Mouse (Mus musculus): ENCODE results near the gene Ccdc34. TPM values are rescaled to one million over a fixed set of nuclear protein-coding genes. Genes with fewer than 3 reads are reported as not detected.

Ccdc34 gene
- polyA plus RNA-seq, 1 experiment from 2014 or later = 61.4 TPM

- no peaks in the 10 kb centered on the region for H3K9me3 ChIP-seq
- H3K27me3 ChIP-seq = no peaks in the 10 kb centered on the region
- WGBS = 76% methylated on average over 1 of the region's 1 CpGs
- H3K9ac ChIP-seq (replicated peaks) = no peak overlapping the region
- no peaks in the 10 kb centered on the region for H3K4me1 ChIP-seq (replicated peaks)
- no peak overlapping the region for H3K4me2 ChIP-seq
- no peak overlapping the region for H3K4me3 ChIP-seq (replicated peaks)
- H3K36me3 ChIP-seq = peaks cover 71% of the 10 kb centered on the region
- no peak overlapping the region for H3K27ac ChIP-seq
- no peak for ATAC-seq (ENCODE audit: insufficient number of reproducible peaks, insufficient read depth, low FRiP score, low TSS enrichment, low read depth)
These were observed 12.9 kb upstream of the Ccdc34 start for GRCm38 (mm10) chr2:110004668-110005067.

GRCm38 (mm10) chr2:110005164-110005563, 12.5 kb upstream of the Ccdc34 start:
- ATAC-seq (ENCODE audit: insufficient number of reproducible peaks, insufficient read depth, low FRiP score, low TSS enrichment, low read depth) = no peak
- 90% methylated on average over 3 of the region's 3 CpGs for WGBS
- no peak overlapping the region for H3K9ac ChIP-seq (replicated peaks)
- no peak overlapping the region for H3K4me3 ChIP-seq (replicated peaks)
- H3K4me1 ChIP-seq (replicated peaks) = no peaks in the 10 kb centered on the region
- no peaks in the 10 kb centered on the region for H3K9me3 ChIP-seq
- no peak overlapping the region for H3K4me2 ChIP-seq
- no peaks in the 10 kb centered on the region for H3K27me3 ChIP-seq
- no peak overlapping the region for H3K27ac ChIP-seq
- peaks cover 67% of the 10 kb centered on the region for H3K36me3 ChIP-seq

GRCm38 (mm10) chr2:110005596-110006239, 11.9 kb upstream of the Ccdc34 start:
- Histone ChIP-seq H3K4me2 (no peak overlapping the region), H3K4me3 (replicated peaks) (no peak overlapping the region), H3K9me3 (no peaks in the 10 kb centered on the region), H3K9ac (replicated peaks) (no peak overlapping the region), H3K27me3 (no peaks in the 10 kb centered on the region), H3K4me1 (replicated peaks) (no peaks in the 10 kb centered on the region), H3K27ac (no peak overlapping the region), H3K36me3 (peaks cover 66% of the 10 kb centered on the region)
- ATAC-seq (ENCODE audit: insufficient number of reproducible peaks, insufficient read depth, low FRiP score, low TSS enrichment, low read depth) = no peak
- WGBS = 87% methylated on average over 3 of the region's 3 CpGs

- H3K4me3 ChIP-seq (replicated peaks) = no peak overlapping the region
- peaks cover 63% of the 10 kb centered on the region for H3K36me3 ChIP-seq
- H3K27ac ChIP-seq = no peak overlapping the region
- H3K4me1 ChIP-seq (replicated peaks) = no peaks in the 10 kb centered on the region
- H3K9me3 ChIP-seq = no peaks in the 10 kb centered on the region
- WGBS = 92% methylated on average over 10 of the region's 10 CpGs
- ATAC-seq (ENCODE audit: insufficient number of reproducible peaks, insufficient read depth, low FRiP score, low TSS enrichment, low read depth) = no peak
- no peak overlapping the region for H3K4me2 ChIP-seq
- H3K27me3 ChIP-seq = no peaks in the 10 kb centered on the region
- H3K9ac ChIP-seq (replicated peaks) = no peak overlapping the region
These were observed 10.0 kb upstream of the Ccdc34 start for GRCm38 (mm10) chr2:110007423-110008267.

GRCm38 (mm10) chr2:110009449-110009848, 8.2 kb upstream of the Ccdc34 start:
- Histone ChIP-seq H3K27ac (no peak overlapping the region), H3K4me3 (replicated peaks) (no peak overlapping the region), H3K27me3 (no peaks in the 10 kb centered on the region), H3K4me2 (no peak overlapping the region), H3K9me3 (no peaks in the 10 kb centered on the region), H3K9ac (replicated peaks) (no peak overlapping the region), H3K4me1 (replicated peaks) (no peaks in the 10 kb centered on the region), H3K36me3 (peaks cover 62% of the 10 kb centered on the region)
- ATAC-seq (ENCODE audit: insufficient number of reproducible peaks, insufficient read depth, low FRiP score, low TSS enrichment, low read depth) = no peak

- Histone ChIP-seq H3K36me3 (peaks cover 40% of the 10 kb centered on the region), H3K4me2 (no peak overlapping the region), H3K4me3 (replicated peaks) (no peak overlapping the region), H3K9ac (replicated peaks) (no peak overlapping the region), H3K9me3 (no peaks in the 10 kb centered on the region), H3K27me3 (no peaks in the 10 kb centered on the region), H3K27ac (no peak overlapping the region), H3K4me1 (replicated peaks) (peaks cover 7% of the 10 kb centered on the region; the same call in 1 of the 2 replicates)
- 93% methylated on average over 13 of the region's 13 CpGs for WGBS
- ATAC-seq (ENCODE audit: insufficient number of reproducible peaks, insufficient read depth, low FRiP score, low TSS enrichment, low read depth) = no peak
These were observed 5.4 kb upstream of the Ccdc34 start for GRCm38 (mm10) chr2:110012184-110012725.

GRCm38 (mm10) chr2:110017087-110017486, 530 bp upstream of the Ccdc34 start:
- Histone ChIP-seq H3K9me3 (no peaks in the 10 kb centered on the region), H3K4me3 (replicated peaks) (peak overlapping the region; percentile 78), H3K27me3 (no peaks in the 10 kb centered on the region), H3K36me3 (peaks cover 25% of the 10 kb centered on the region), H3K27ac (no peak overlapping the region), H3K4me1 (replicated peaks) (peaks cover 32% of the 10 kb centered on the region), H3K9ac (replicated peaks) (peak overlapping the region; percentile 92; the same call in 1 of the 2 replicates), H3K4me2 (peak overlapping the region; percentile 83)
- ATAC-seq (ENCODE audit: insufficient number of reproducible peaks, insufficient read depth, low FRiP score, low TSS enrichment, low read depth) = no peak
- WGBS = 49% methylated on average over 7 of the region's 7 CpGs

- no peak overlapping the region for H3K27ac ChIP-seq
- ATAC-seq (ENCODE audit: insufficient number of reproducible peaks, insufficient read depth, low FRiP score, low TSS enrichment, low read depth) = no peak
- H3K9ac ChIP-seq (replicated peaks) = no peak overlapping the region; the same call in 1 of the 2 replicates
- H3K9me3 ChIP-seq = no peaks in the 10 kb centered on the region
- H3K27me3 ChIP-seq = no peaks in the 10 kb centered on the region
- 82% methylated on average over 4 of the region's 4 CpGs for WGBS
- peak overlapping the region; percentile 5; the same call in 1 of the 2 replicates for H3K4me3 ChIP-seq (replicated peaks)
- peak overlapping the region; percentile 83 for H3K4me2 ChIP-seq
- peaks cover 34% of the 10 kb centered on the region for H3K36me3 ChIP-seq
- peaks cover 32% of the 10 kb centered on the region for H3K4me1 ChIP-seq (replicated peaks)
These were observed 2.0 kb downstream of the Ccdc34 start for GRCm38 (mm10) chr2:110019656-110020055.

GRCm38 (mm10) chr2:110020430-110020829, 2.8 kb downstream of the Ccdc34 start:
- Histone ChIP-seq H3K4me2 (peak overlapping the region; percentile 83; the same call in 1 of the 2 replicates), H3K27ac (no peak overlapping the region), H3K4me3 (replicated peaks) (no peak overlapping the region; the same call in 1 of the 2 replicates), H3K4me1 (replicated peaks) (peaks cover 28% of the 10 kb centered on the region), H3K9me3 (no peaks in the 10 kb centered on the region), H3K36me3 (peaks cover 36% of the 10 kb centered on the region), H3K9ac (replicated peaks) (no peak overlapping the region), H3K27me3 (no peaks in the 10 kb centered on the region)
- WGBS = 93% methylated on average over 1 of the region's 1 CpGs
- ATAC-seq (ENCODE audit: insufficient number of reproducible peaks, insufficient read depth, low FRiP score, low TSS enrichment, low read depth) = no peak

GRCm38 (mm10) chr2:110036265-110036664, 18.6 kb downstream of the Ccdc34 start:
- Histone ChIP-seq H3K27me3 (no peaks in the 10 kb centered on the region), H3K4me3 (replicated peaks) (no peak overlapping the region), H3K4me1 (replicated peaks) (peaks cover 23% of the 10 kb centered on the region), H3K4me2 (no peak overlapping the region), H3K9ac (replicated peaks) (no peak overlapping the region), H3K9me3 (no peaks in the 10 kb centered on the region), H3K27ac (peak overlapping the region; percentile 62; the same call in 1 of the 2 replicates), H3K36me3 (peaks cover 23% of the 10 kb centered on the region)
- 33% methylated on average over 4 of the region's 4 CpGs for WGBS
- ATAC-seq (ENCODE audit: insufficient number of reproducible peaks, insufficient read depth, low FRiP score, low TSS enrichment, low read depth) = no peak

- 69% methylated on average over 4 of the region's 4 CpGs for WGBS
- Histone ChIP-seq H3K4me3 (replicated peaks) (no peak overlapping the region), H3K4me1 (replicated peaks) (peaks cover 23% of the 10 kb centered on the region), H3K9me3 (no peaks in the 10 kb centered on the region), H3K4me2 (no peak overlapping the region), H3K9ac (replicated peaks) (no peak overlapping the region), H3K36me3 (peaks cover 26% of the 10 kb centered on the region), H3K27ac (peak overlapping the region; percentile 45; the same call in 1 of the 2 replicates), H3K27me3 (no peaks in the 10 kb centered on the region)
- ATAC-seq (ENCODE audit: insufficient number of reproducible peaks, insufficient read depth, low FRiP score, low TSS enrichment, low read depth) = no peak
These were observed 19.0 kb downstream of the Ccdc34 start for GRCm38 (mm10) chr2:110036665-110037064.
